Mouse (Mus musculus) liver, embryonic 16.5 days (tissue): ENCODE results near the gene Slc35e4. TPM values are rescaled to one million over a fixed set of nuclear protein-coding genes. Genes with fewer than 3 reads are reported as not detected.

Source experiments
- ATAC-seq: fragments of 200-750 bp; cut with Nextera tagmentation; 2 replicates; pipeline ENCODE4 v1.8.0; 2017; ENCODE audit warnings: low read depth, mild to moderate bottlenecking, moderate number of reproducible peaks, moderate library complexity
- H3K27ac ChIP-seq: fragments of 300-500 bp; sonication (generic); 2 replicates; pipeline ENCODE4 v1.5.1; 2014; ENCODE audit warnings: mild to moderate bottlenecking, low read length
- H3K27me3 ChIP-seq: fragments of 300-500 bp; sonication (generic); 2 replicates; pipeline ENCODE4 v1.6.1; 2014; ENCODE audit warnings: low read depth, low read length, mixed read lengths; ENCODE audit not compliant: control insufficient read depth, insufficient read depth
- H3K36me3 ChIP-seq: fragments of 300-500 bp; sonication (generic); 2 replicates; pipeline ENCODE4 v1.6.1; 2014; ENCODE audit warnings: mild to moderate bottlenecking; ENCODE audit not compliant: control insufficient read depth, insufficient read depth
- H3K4me1 ChIP-seq: fragments of 300-500 bp; sonication (generic); 2 replicates; pipeline ENCODE4 v1.6.1; 2014; ENCODE audit warnings: low read depth, low read length, mixed read lengths; ENCODE audit not compliant: control insufficient read depth
- H3K4me2 ChIP-seq: fragments of 300-500 bp; sonication (generic); 2 replicates; pipeline ENCODE4 v1.6.1; 2014; ENCODE audit warnings: low read depth, low read length, mixed read lengths
- H3K4me3 ChIP-seq: fragments of 300-500 bp; sonication (generic); 2 replicates; pipeline ENCODE4 v1.5.1; 2014; ENCODE audit warnings: low read depth, mild to moderate bottlenecking, low read length
- H3K9ac ChIP-seq: fragments of 300-500 bp; sonication (generic); 2 replicates; pipeline ENCODE4 v1.6.1; 2014; ENCODE audit warnings: low read depth, low read length
- H3K9me3 ChIP-seq: fragments of 300-500 bp; sonication (generic); replicated peaks from 2 replicates; pipeline ENCODE4 v1.6.1; 2016; ENCODE audit warnings: low read length; ENCODE audit not compliant: control insufficient read depth
- whole genome bisulfite sequencing: fragments of 180-500 bp; shearing (Covaris S2); extraction: QIAGEN DNeasy Blood & Tissue Kit; methylation state at CpG from one replicate; pipeline ENCODE4 v1.1.7; 2014; ENCODE audit not compliant: insufficient replicate concordance; 5-methylcytosine and 5-hydroxymethylcytosine counted together
- polyA plus RNA-seq: library from polyadenylated mRNA; unstranded; fragments of >200 nt; fragmentation: Nextera tagmentation; extraction: Ambion mirVana; gene quantifications from 2 replicates; pipeline ENCODE4 v1.2.1, GENCODE M21; 2015

The Slc35e4 gene
- polyA plus RNA-seq, 1 experiment from 2014 or later = 0.51 TPM

- H3K4me1 ChIP-seq = no peaks in the 10 kb centered on the region
- H3K9ac ChIP-seq = no peak overlapping the region
- H3K4me2 ChIP-seq = no peak overlapping the region
- no peaks in the 10 kb centered on the region for H3K9me3 ChIP-seq
- H3K27ac ChIP-seq = no peak overlapping the region
- H3K36me3 ChIP-seq = no peaks in the 10 kb centered on the region; the same call in 1 of the 2 replicates
- ATAC-seq = no peak
- H3K4me3 ChIP-seq = no peak overlapping the region
- H3K27me3 ChIP-seq = no peaks in the 10 kb centered on the region
- WGBS = 74% methylated on average over 6 of the region's 6 CpGs
These were observed 8.3 kb upstream of the Slc35e4 start for GRCm38 (mm10) chr11:3922731-3923130.

DNA sequence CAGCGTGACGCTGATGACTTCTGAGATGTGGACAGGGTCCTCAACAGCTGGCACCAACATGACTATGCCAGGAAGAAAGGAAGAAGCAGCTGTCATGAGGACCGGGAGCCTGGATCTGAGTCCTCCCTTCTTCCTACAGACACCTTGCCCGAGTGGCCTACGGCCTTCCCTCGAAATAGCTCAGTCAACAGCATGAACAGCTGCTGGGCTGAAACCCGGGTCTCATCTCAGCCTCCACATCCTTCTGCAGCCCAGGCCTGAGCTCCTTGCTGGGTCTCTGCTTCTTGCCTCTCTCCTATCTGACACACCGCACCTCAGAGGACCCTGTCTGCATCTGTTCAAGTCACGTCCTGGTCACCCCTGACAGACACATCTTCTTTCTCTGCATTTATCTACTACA, 7.7 kb upstream of the Slc35e4 start:
- no peak for ATAC-seq
- Histone ChIP-seq H3K27ac (no peak overlapping the region), H3K9me3 (no peaks in the 10 kb centered on the region), H3K4me3 (no peak overlapping the region), H3K27me3 (no peaks in the 10 kb centered on the region), H3K36me3 (no peaks in the 10 kb centered on the region; the same call in 1 of the 2 replicates), H3K4me1 (no peaks in the 10 kb centered on the region), H3K4me2 (no peak overlapping the region), H3K9ac (no peak overlapping the region)
- 74% methylated on average over 9 of the region's 9 CpGs for WGBS

GRCm38 (mm10) chr11:3921281-3921850, 6.9 kb upstream of the Slc35e4 start:
- ATAC-seq = no peak
- WGBS = 29% methylated on average over 8 of the region's 8 CpGs

DNA sequence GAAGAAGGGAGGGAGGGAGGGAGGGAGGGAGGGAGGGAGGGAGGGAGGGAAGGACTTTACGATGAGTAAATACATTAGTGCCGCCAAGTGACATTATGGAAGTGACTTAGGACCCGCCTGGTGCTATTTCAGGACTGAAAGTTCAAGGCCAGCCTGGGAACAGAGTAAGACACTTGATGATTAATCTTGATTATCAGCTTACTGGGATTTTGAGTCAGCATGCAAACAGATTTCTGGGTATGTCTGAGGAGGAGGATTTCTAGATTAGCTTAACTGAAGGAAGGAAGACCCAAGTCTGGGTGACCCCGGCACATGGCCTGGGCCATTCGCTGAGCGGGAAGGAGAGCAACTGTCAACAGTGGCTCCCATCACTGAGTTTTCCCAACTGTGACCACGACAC, 6.0 kb upstream of the Slc35e4 start:
- Histone ChIP-seq H3K27me3 (no peaks in the 10 kb centered on the region), H3K27ac (no peak overlapping the region), H3K36me3 (no peaks in the 10 kb centered on the region; the same call in 1 of the 2 replicates), H3K4me2 (no peak overlapping the region), H3K9me3 (no peaks in the 10 kb centered on the region), H3K9ac (no peak overlapping the region), H3K4me1 (no peaks in the 10 kb centered on the region), H3K4me3 (no peak overlapping the region)
- no peak for ATAC-seq
- WGBS = 65% methylated on average over 7 of the region's 7 CpGs

More at GRCm38 (mm10) chr11:3921281-3921850, 6.9 kb upstream of the Slc35e4 start:
- Histone ChIP-seq H3K9ac (no peak overlapping the region), H3K4me2 (no peak overlapping the region), H3K9me3 (no peaks in the 10 kb centered on the region), H3K27me3 (no peaks in the 10 kb centered on the region), H3K27ac (no peak overlapping the region), H3K4me3 (no peak overlapping the region), H3K36me3 (no peaks in the 10 kb centered on the region; the same call in 1 of the 2 replicates), H3K4me1 (no peaks in the 10 kb centered on the region)

GRCm38 (mm10) chr11:3918738-3919137, 4.3 kb upstream of the Slc35e4 start:
- H3K27me3 ChIP-seq = peaks cover 7% of the 10 kb centered on the region
- WGBS = 49% methylated on average over 1 of the region's 1 CpGs
- no peak overlapping the region for H3K27ac ChIP-seq
- H3K9me3 ChIP-seq = no peaks in the 10 kb centered on the region
- no peaks in the 10 kb centered on the region; the same call in 1 of the 2 replicates for H3K36me3 ChIP-seq
- no peak overlapping the region for H3K4me2 ChIP-seq
- no peak for ATAC-seq
- peaks cover 7% of the 10 kb centered on the region for H3K4me1 ChIP-seq
- no peak overlapping the region for H3K9ac ChIP-seq
- H3K4me3 ChIP-seq = no peak overlapping the region

GRCm38 (mm10) chr11:3913316-3914108, 952 bp downstream of the Slc35e4 start:
- H3K27ac ChIP-seq = no peak overlapping the region; the same call in 1 of the 2 replicates
- H3K4me2 ChIP-seq = peak overlapping the region; percentile 73
- no peaks in the 10 kb centered on the region for H3K9me3 ChIP-seq
- H3K27me3 ChIP-seq = peaks cover 27% of the 10 kb centered on the region
- WGBS = under 1% methylated on average over 65 of the region's 65 CpGs
- peak overlapping the region; percentile 25; the same call in 1 of the 2 replicates for H3K9ac ChIP-seq
- peak overlapping the region; percentile 59 for H3K4me3 ChIP-seq
- ATAC-seq = peak; percentile 68
- H3K36me3 ChIP-seq = no peaks in the 10 kb centered on the region
- H3K4me1 ChIP-seq = peaks cover 9% of the 10 kb centered on the region

DNA sequence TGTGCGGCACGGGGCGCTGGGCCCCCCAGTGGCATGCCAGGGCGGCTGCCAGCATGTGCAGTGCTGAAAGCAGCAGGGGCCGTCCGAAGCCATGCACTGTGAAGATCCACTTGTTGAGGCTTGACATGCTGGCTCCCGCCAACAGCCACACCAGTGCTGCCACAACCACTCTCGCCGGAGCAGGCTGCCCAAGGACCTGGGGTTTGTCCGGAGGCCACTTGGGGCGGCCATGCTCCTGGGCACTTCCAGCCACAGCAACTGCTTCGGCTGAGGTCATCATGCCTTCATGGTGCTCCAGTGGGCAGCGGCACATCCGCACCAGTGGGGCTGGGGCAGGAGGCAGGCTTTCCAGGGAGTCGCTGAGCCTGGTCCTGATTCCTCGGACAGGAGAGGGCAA, 1.6 kb downstream of the Slc35e4 start:
- Histone ChIP-seq H3K4me2 (peak overlapping the region; percentile 73), H3K27me3 (peaks cover 27% of the 10 kb centered on the region), H3K9me3 (no peaks in the 10 kb centered on the region), H3K9ac (no peak overlapping the region), H3K36me3 (no peaks in the 10 kb centered on the region), H3K4me1 (peaks cover 9% of the 10 kb centered on the region), H3K4me3 (peak overlapping the region; percentile 59), H3K27ac (no peak overlapping the region)
- 7% methylated on average over 16 of the region's 16 CpGs for WGBS
- no peak for ATAC-seq

DNA sequence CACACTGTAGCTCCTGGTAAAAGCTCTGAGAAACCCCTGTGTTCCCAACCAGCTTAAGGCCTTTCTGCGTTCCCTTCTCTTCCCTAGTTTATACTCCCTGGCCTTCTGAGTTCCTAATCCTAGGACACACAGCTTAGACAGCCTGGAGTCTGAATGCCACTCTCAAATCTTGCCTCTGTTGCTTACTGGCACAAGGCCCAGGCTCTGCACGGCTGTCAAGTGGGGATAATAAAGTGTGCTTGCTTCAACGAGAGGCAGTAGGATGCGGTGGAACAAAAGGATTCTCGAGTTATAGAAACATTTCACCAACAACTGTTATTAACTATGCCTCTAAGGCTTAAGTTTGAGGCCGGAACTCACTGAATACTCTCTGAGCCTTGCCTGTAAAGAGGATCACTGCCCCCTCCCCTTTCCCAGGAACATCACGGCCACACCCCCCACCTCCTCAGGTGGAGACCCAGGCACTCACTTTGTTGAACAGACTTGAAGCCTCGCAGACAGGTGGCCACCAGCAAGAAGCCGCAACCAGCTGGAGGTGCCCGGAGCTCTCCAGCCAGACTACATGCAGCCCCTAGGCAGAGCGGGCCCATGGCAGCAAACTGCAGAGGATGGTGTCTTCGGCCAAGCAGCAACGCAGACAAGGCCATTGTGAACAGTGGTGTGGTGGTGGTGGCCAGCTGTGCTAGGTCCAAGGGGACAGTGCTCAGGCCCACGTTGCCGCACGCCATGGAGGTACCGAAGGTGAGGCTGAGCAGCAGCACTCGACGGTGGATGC, 2.2 kb downstream of the Slc35e4 start:
- no peak for ATAC-seq
- Histone ChIP-seq H3K4me2 (peak overlapping the region; percentile 73; the same call in 1 of the 2 replicates), H3K27me3 (peaks cover 27% of the 10 kb centered on the region), H3K27ac (no peak overlapping the region), H3K36me3 (no peaks in the 10 kb centered on the region), H3K9ac (no peak overlapping the region), H3K4me1 (peaks cover 9% of the 10 kb centered on the region), H3K4me3 (no peak overlapping the region), H3K9me3 (no peaks in the 10 kb centered on the region)
- WGBS = 39% methylated on average over 19 of the region's 19 CpGs
